Mouse (Mus musculus): ENCODE results near the gene Gnb4. TPM values are rescaled to one million over a fixed set of nuclear protein-coding genes. Genes with fewer than 3 reads are reported as not detected.

The Gnb4 gene
- total RNA-seq, 2 experiments from 2014 or later, result 53.5 to 60.0 TPM

Other genes with a start within 250 kb of the Gnb4 start
- 10 to 100 TPM; 49.5 to 54.0 TPM for gene Pik3ca, start 218.9 kb downstream of the Gnb4 start, total RNA-seq (2021)
- 1 to 10 TPM in 1 of 2 experiments, under 1 TPM in 1; 0.17 to 2.0 TPM for gene Kcnmb3, start 124.4 kb downstream of the Gnb4 start, total RNA-seq (2021)
- gene Zfp639, start 106.3 kb downstream of the Gnb4 start, total RNA-seq (2021), result 10 to 100 TPM; 41.8 TPM
- gene Mfn1, start 87.1 kb downstream of the Gnb4 start, total RNA-seq (2021), result 10 to 100 TPM; 61.0 to 62.5 TPM
- gene Actl6a, start 89.7 kb upstream of the Gnb4 start, total RNA-seq (2021), result 10 to 100 TPM; 60.0 to 64.9 TPM
- 100 to 1,000 TPM; 261 to 291 TPM for gene Ndufb5, start 120.4 kb upstream of the Gnb4 start, total RNA-seq (2021)
- 10 to 100 TPM; 35.5 to 37.9 TPM for gene Mrpl47, start 121.0 kb upstream of the Gnb4 start, total RNA-seq (2021)
- 1 to 10 TPM; 7.0 to 8.0 TPM for gene Usp13, start 201.0 kb upstream of the Gnb4 start, total RNA-seq (2021)

Data from adrenal gland, postnatal 4 days (tissue).